Comparison of ENCODE assay signal across 23 mouse cellular contexts in genomic region chr5:110735606-110736005, GRCm38 (mm10).
"Had no signal": no experiment of that assay in that cellular context is flagged by ENCODE, and none has a peak within 500 bp of the region (broad histone marks: within the 10 kb centered on the region; RNA-seq: fewer than 3 reads in every experiment).

No protein-coding gene starts in this region.

- H3K4me1 ChIP-seq: liver, embryonic 15.5 days; lung, embryonic 15.5 days; midbrain, embryonic 10.5 days; midbrain, embryonic 12.5 days; neural tube, embryonic 13.5 days; neural tube, embryonic 15.5 days had no signal

- DNase-seq: liver, postnatal 0 days; lung, adult 2 months; lung, postnatal 14 days; lung, postnatal 4 days; midbrain, embryonic 14.5 days; retina, postnatal 1 day; right cerebral cortex, adult 18-20 months; right cerebral cortex, postnatal 25 days; right cerebral cortex, postnatal 4 days; spleen, adult 18-20 months; thymus, adult 18-20 months; thymus, postnatal 14 days; thymus, postnatal 36 days had no signal

- H3K9me3 ChIP-seq: liver, embryonic 15.5 days; lung, embryonic 15.5 days; megakaryocyte, embryonic 14.5 days; midbrain, embryonic 10.5 days; midbrain, embryonic 12.5 days; neural tube, embryonic 13.5 days; neural tube, embryonic 15.5 days had no signal

- H3K27ac ChIP-seq: liver, embryonic 15.5 days; lung, embryonic 15.5 days; midbrain, embryonic 10.5 days; midbrain, embryonic 12.5 days; neural tube, embryonic 13.5 days; neural tube, embryonic 15.5 days had no signal

- H3K27me3 ChIP-seq: liver, embryonic 15.5 days; lung, embryonic 15.5 days; megakaryocyte, embryonic 14.5 days; midbrain, embryonic 12.5 days; neural tube, embryonic 13.5 days; neural tube, embryonic 15.5 days had no signal

- ATAC-seq: liver, postnatal 0 days; lung, postnatal 0 days; midbrain, embryonic 16.5 days had no signal

- H3K4me3 ChIP-seq: liver, embryonic 15.5 days; lung, embryonic 15.5 days; megakaryocyte, embryonic 14.5 days; midbrain, embryonic 10.5 days; midbrain, embryonic 12.5 days; myocyte; neural tube, embryonic 13.5 days; neural tube, embryonic 15.5 days had no signal

- H3K4me2 ChIP-seq: liver, embryonic 15.5 days; lung, embryonic 15.5 days; midbrain, embryonic 12.5 days; neural tube, embryonic 13.5 days; neural tube, embryonic 15.5 days had no signal

- H3K9ac ChIP-seq: liver, embryonic 15.5 days; liver, postnatal 0 days; lung, embryonic 15.5 days; midbrain, embryonic 12.5 days; neural tube, embryonic 13.5 days; neural tube, embryonic 15.5 days had no signal
